Mouse (Mus musculus): ENCODE data around the gene Actr3.

The Actr3 gene

DNA sequence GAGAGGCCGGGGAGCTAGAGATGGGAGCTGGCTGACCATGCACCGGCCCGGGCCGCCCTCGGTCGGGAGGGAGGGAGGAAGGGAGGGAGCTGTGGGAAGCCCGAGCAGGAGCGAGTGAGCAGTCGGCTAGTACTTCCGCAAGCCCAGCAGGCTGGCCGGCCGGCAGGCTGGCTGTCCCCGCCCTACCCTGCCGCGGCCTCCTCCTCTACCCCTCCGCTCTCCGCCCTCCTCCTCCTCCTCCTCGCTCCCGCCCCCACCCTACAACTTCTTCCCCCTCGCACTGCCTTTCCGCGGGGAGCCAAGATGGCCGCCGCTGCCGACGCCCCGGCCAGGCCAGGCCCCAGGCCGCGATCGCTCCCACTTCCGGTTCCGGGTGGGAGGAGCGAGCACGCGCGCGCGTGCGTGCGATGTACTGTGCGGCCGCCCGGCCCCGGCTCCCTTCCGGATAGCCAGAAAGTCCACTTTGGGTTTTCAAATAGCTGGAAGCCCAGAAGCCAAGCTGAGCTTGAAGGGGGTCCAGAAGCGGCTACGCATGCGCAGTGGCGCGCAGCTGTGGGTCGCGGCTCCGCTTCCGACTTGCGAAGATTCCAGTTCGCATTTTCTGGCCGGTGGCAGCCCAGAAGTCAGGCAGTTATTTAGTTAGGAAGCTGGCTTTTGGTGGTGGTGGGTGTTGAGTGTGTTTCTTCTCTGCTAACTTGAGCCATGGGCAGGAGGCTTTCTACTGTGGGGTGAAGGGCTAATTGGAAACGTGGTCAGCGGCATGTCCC, at the start of gene Actr3:
Actr3 (minus strand) TSS at position 359 of the 767 bp plus-strand sequence.
- peak; percentile 99 to 100 for DNase-seq

DNA sequence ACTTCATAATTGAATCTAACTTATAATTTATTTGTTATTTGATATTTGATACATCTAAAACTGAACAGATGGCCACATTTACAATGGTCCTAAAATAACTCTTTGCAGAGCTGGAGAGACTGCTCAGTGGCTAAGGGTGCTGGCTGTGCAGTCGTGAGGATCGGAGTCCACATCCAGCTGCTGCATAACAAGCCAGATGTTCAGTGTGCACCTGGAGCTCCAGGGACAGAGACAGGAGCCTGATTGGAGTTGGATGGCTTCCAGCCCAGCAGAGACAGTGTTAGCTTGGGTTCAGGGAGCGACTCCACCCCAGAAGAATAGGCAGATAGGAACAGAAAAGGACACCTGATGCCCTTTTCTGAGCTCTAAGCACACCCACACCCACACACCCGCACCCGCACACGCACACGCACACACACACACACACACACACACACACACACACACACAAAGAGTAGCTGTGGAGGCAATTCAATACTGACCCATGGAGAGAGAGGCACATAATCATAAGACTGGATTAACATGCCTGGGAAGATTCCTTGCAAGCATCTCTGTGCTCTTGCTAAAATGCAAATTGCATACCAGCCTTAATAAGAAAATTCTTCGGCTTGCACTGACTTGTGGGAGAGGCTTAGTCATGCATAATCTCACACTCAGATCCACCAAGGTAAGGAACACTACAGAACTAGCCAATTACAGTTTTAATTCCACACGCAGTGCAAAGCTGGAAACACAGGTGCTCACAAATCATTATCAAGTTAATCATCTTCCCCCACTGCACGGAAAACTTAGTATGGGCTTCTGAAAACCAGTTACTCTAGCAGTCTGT, 47.1 kb upstream of the Actr3 start:
- no peak for DNase-seq

DNA sequence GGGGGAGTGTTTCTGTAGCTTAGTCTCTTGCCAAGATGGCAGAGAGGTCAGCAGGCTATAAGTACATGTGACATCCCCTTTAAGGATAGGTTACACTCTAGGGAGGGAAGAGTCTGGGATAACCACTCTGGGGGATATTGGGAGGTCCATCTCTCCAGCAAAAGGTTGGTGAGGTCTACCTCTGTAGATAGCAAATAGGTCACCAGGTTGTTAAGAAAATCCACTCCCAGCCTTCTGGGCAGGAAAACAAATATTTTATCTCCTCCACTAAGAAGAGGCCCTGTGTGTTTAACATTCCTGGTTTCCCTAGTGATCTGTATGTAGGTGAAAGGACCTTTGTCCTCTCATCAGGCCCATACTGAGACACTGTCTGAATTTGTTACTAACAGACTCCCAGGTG, 46.3 kb upstream of the Actr3 start:
- no peak for DNase-seq

DNA sequence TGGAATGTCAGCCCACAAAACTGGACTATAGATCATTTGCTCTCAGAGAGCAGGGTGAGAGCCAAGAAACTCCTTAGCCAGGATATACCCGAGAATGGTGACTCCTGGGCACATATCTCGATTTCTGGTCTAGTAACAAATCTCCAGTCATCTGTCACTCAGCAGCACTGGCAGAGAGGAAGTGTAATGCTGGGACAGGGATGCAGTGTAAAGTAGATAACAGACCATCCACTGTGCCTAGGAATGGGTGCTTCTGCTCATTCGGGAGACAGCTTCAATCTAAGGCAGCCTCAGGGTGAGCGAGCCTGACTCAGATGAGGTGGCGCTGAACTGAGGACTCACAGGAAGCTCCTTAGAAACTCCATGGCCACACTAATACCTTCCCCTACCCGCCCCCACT, 43.1 kb upstream of the Actr3 start:
- no peak for DNase-seq

DNA sequence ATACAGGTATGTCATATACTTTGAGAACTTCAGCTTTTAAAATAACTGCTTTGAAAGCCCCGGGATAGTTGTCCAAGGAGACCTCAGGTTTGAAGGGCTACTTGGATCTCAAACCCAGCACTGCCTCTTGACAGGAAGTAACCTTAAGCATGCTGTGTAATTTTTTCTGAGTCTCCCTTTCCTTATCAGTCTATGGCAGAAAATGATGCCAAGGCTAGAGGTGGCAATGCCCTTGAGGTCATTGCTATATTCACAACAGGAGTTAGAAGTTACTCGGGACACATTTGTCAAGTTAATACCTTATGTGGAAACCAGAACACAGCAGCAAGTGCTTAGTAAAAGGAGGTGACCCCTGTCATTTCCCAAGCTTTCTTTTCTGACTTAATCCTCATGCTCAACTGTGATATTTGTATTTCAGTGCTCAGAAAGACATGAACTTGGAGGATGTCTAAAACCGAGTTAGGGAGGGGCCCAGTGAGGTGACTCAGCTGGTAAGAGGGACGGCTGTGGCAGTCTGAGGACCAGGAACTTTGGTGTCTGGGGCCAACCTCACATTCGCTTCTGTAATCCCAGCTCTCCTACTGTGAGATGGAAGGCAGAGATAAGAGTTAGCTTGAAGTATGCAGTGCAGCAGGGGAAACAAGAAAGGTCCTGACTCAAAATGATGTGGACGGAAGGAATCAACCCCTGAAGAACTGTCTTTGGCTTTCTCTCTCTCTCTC, 40.6 kb upstream of the Actr3 start:
- DNase-seq: no peak

DNA sequence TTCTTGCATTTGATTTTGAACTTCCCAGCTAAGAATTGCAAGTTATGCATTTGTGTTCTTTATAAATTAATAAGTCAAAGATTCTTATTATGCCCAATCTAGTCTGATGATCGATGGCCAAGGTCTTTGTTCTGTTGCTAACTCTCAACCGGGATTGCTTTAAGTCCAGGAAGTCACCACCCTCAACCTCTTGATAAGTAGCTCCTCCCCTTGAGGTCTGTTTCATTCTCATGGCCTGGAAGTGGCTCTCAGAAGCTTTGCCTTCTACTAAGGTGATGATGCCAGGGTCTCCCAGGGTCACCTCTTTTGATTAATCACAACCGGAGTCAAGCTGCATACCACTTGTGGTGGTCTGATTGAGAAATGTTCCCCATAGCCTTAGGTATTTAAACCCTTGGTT, 38.3 kb upstream of the Actr3 start:
- no peak for DNase-seq

DNA sequence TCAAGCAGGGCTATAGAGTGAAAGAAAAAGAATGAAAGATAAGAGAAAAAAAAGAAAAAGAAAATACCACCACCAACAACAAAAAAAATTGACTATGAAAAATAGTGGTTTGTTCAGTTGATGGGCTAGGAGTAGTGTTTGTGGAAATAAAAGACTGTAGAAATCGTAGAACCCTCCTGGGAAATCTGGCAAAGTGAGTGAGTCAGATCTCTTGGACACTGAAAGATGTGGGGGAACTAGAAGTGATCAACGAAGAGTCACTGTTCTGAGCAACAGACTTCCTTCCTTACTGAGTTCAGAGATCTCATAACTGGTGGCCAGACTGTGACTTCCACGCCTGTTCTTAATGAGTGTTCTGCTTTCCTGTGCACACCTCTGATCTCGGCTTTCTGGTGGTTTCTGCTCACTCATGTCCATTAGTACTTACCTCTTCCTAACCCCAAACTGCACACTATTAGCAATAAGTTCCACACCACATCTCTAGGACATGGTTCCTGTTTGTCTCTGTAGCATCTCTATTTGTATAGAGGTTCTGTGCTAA, 37.7 kb upstream of the Actr3 start:
- no peak for DNase-seq

DNA sequence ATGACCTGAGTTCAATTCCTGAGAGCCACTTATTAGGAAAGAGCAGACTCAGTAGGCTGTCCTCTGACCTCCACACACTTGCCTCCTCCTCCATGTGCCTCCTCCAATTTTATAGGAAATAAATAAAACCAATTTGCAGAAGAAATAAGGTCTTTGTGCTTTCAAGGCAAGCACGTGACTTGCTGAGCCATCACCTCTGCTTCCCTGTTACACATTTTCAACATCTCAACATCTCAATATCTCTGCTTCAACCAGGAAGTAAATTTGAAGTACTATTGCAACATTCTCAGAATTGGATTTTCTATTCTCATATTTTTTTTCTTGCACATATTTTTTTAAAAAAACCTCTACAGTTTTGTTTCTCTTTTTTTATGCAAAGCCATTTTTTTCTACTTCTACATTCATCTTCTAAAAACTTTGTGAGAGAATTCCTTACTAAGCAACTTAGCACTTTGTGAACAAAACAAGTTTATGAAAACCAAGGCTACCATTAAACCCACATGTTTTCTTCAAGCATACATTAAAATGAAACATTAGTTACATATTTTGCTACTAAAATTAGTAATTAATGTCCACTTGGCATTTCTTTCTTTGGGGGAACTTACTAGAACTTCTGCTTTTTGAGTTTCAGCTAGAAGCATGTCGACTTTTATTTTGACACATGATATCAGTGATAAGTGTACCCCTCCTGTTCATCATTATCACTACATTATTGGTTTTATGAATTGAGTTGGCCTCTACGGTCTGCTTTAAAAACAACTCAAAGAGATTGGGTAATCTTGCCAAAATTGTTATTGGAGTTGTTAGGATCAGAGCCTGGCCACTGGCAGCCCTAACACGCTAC, 35.5 kb upstream of the Actr3 start:
- DNase-seq: no peak

DNA sequence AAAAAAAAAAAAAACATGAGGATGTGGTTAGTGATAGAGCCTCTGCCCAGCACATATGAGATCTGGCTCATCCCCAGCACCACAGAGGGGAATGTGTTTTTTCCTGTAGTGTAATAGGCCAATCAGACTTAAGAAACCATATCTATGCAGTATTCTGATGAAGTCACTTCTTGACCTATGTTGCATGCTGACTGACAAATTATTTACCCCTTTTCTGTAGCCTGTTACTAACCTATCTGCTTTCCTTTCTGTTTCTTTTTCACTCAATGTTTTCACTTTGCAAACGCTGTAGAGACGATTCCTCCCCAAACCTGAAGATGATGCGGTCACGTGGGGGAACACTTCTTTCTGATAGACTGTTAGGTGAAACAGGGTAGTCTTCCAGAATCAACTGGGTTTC, 32.4 kb upstream of the Actr3 start:
- DNase-seq: no peak

DNA sequence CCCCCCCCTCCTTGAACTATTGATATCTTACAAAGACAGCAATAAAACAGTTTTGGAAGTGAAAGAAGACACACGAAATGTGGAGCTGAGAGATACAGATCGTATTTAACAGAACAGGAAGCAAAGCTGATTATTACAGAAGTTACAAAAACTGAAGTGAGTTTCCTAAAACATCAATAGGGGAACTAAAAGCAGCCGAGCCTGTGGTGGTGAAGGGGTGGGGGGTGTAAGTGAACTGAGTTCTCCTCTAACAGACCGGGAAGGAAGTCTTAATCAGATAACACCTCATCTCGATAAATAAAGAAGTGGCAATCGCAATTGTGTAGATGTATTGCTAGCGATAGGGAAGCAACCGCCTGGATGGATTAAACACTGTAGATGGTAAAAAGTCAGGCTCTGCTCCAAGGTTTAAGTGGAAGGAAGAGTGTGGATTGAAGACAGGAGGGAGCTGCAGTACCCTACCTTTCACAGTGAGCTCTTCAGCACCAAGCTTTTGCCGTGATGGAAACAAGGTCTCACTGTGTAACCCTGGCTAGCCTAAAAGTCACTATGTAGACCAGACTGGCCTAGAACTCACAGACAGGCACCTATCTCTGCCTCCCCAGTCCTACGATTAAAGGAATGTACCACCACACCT, 31.2 kb upstream of the Actr3 start:
- no peak for DNase-seq

DNA sequence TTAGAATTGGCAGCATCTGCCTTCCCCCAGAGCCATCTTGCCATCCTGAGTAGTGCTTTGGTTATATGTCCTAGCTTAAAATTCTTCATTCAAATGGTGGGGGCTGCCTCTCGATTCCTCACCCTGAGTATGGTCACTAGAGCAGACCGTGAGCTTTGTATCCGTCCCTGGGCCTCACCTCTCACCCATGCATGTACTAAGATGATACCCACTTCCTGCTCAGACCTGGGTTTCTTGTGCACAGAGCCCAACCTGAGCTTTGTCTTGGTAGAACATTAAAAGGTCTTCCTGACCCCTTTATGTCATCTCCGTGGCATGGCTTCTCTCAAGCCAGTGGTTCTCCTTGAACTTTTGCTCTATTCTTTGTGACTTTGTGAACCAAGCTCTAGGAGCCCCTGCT, 28.5 kb upstream of the Actr3 start:
- DNase-seq: no peak

DNA sequence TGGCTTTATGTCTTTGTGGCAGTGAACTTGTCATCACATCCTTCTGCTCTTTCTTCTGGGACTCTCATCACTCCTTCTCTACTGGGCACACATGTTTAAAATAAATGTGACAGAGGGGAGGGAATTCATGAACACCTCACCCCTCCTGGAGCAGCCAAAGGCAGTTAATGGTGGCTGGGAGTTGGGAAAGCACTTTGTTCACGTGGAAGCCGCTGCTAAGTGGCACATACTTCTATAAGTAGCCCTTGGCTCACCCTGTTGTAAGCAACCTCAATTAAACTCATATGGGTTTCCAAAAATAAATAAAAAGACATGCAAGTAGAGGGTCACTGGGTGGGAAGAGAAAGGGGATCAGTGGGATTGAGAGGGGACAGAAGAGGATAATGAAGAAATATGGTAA, 27.8 kb upstream of the Actr3 start:
- DNase-seq: no peak

DNA sequence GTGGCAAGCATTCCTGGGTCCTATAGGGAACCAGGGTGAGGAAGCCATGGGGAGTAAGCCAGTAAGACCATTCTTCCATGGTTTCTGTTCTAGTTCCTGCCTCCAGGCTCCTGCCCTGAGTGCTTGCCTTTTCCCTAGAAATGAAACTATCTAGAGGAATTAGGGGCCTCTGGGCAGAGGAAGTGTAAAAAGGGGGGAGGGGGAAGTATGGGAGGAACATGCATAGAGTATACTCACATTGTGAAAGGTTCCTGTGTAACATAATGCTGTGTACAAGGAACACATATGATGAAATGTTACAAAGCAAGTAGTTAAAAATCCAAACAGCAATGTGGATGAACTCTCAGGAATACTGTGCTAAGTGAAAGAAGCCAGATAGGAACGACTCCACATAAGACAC, 27.4 kb upstream of the Actr3 start:
- DNase-seq: no peak

DNA sequence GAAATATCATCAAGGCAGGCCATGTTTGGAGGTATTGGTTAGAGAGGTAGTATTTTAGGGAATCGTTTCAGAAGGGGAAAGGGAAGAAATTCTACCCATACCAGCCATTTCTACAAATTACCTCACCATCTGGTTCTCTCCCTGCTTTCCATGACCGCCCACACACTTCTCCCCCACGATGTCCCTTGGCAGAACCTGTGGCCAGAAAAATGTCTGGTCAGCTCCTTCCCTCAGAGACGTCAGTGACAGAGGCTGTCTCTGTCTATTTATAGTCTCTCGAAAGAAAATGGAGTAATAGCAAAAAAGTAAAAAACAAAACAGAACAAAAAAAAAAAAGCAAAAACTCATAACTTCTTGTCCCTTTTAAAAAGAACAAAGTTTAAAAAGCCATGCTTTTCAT, 23.0 kb upstream of the Actr3 start:
- DNase-seq: peak; percentile 49 to 68

DNA sequence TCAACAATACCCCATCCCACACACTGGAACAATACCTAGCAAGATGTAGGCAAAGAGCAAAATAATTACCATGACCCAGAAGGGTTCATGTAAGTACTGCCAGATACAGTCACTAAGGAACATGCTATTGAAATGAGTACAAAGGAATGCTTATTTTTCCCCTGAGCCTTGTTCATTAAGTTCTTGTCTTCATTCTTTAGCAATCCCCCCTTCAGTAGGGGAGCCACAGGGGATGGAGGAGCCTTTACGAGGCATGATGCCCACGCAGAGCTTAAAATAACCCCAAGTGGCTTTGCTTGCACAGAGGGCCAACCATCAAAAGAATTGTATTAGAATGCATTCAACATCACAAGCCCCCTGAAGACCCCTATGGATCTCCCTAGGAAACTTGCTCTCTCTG, 19.6 kb upstream of the Actr3 start:
- no peak for DNase-seq

DNA sequence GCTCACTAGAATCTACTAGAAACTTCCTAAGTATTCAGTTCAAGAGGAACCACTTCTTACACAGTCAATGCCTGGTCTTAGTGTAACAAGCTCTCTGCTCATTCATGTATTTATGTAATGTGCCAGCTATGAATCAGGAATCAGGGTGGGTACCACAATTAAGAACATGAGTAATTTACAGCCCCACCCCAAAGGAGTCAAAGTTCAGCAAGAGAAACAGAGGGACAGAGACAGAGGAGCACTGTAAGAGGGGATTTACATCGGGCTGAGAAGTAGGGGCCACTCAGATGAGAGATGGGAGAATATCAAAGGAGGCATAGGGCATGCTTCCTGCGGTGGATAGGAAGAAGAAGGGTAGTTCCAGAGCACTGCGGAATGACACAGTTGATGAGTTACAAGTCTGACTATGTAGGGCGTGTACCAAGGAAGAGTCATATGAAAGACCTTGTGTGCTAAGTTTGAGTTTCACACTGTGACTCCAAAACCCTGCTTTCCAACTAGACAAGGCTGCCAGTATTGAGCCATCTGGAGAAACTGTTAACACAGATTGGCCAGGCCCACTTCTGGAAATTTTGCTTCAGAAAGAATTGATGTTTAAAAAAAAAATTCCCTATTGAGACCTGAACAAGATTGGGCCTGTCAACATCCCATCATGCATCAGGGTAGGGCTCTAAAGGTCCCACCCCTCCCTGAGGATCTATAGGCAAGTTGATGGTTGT, 14.9 kb upstream of the Actr3 start:
- no peak for DNase-seq

DNA sequence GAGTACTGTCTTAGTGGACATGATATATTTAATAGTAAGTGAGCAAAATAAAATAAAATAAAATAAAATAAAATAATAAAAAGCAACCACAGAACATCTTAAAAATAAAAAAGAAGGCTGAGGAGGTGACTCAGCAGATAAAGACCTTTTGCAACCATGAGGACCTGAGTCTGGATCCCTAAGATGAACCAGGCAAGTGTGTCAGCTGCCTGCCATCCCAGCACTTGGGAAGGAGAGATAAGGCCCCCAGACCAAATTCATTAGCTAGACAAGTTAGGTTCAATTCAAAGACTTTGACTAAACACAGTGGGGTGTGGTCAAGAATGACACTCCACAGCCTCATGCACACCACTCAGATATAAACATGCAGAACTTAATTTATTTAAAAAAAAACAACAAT, 12.4 kb upstream of the Actr3 start:
- no peak for DNase-seq

DNA sequence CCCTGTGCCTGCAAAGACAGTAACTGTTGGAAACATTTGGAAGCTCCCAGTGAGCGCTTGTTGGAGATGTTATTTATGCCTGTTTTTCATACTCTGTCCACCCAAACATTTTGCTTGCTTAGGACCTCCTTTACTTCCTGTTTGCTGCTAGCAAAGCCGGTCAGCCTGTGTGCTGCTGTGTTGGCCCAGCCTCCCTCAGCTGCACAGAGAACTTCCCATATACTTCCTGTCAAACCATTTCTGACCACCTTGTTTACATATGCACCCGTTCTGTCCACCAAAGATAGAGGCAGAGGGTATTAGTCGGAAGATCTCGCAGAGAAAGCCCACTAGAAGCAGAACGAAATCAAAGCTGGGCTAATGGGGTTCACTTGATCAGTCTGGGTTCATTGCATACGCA, 6.2 kb upstream of the Actr3 start:
- DNase-seq: no peak

DNA sequence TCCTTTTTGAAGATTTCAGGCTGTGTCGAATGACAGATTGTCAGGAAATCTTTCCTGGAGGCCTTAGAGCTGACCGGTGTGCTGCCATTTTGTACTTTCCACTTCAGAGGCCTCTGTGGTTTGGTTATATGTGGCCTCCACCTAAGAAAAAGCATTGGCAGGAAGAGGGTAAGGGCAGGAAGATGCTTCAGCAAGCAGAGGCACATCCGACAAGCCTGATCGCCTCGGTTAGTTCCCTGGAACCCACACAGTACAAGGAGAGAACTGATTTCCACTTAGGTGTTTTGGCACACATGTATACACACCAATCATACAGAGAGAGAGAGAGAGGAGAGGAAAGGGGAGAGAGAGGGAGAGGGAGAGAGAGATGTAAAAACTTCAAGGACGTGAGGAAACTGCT, 5.7 kb upstream of the Actr3 start:
- DNase-seq: no peak

DNA sequence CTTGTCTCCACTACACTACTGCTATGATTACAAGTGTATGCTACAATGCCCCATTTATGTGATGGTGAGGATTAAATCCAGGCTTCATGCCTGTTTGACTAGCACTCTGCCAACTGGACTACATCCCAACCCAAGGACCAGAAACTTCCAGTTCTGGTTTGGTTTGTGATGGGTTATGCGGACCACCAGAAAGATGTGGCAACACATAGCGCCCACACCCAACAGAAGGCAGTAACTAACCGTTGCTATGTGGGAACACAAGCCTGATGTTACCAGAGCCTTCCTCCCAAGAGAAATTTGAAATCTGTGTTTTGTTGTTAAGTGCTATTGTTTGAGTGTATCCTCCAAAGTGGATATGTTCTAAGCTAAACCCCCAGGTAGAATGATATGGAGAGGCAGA, 4.0 kb upstream of the Actr3 start:
- no peak for DNase-seq

DNA sequence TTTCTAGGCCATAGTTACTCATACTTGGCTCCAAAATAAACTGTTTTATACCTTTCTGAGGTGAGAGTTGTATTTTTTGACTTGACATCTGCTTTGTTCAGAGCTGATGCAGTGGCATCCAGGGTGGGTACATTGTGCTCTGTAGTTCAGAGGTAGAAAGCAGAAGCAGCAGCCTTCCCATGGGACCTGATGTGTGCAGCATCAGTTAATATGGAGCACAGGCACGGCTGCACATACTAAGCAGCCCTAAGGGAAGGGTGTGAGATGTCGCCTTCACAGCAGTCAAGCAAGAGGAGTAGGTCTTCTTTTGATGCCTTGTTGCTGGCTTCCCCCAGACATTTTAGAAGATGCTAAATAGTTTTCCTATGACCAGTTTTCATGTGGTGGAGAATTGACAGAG, 3.3 kb upstream of the Actr3 start:
- no peak for DNase-seq

Measured in cerebellum, adult 18-20 months (tissue).